Mouse (Mus musculus) heart, adult 2 months (tissue): Measurements from ENCODE around the gene Gm28539.

Source experiments
- CTCF ChIP-seq: fragments of 200-600 bp; IDR thresholded peaks from 2 replicates; pipeline ENCODE4 v1.8.1; 2022; ENCODE audit warnings: antibody characterized with exemption, mild to moderate bottlenecking, moderate library complexity
- POLR2A ChIP-seq: fragments of 200-500 bp; IDR thresholded peaks from 2 replicates; pipeline ENCODE4 v1.6.1; 2011; ENCODE audit warnings: mild to moderate bottlenecking, low read depth, low read length, control low read depth; ENCODE audit not compliant: insufficient read depth

DNA sequence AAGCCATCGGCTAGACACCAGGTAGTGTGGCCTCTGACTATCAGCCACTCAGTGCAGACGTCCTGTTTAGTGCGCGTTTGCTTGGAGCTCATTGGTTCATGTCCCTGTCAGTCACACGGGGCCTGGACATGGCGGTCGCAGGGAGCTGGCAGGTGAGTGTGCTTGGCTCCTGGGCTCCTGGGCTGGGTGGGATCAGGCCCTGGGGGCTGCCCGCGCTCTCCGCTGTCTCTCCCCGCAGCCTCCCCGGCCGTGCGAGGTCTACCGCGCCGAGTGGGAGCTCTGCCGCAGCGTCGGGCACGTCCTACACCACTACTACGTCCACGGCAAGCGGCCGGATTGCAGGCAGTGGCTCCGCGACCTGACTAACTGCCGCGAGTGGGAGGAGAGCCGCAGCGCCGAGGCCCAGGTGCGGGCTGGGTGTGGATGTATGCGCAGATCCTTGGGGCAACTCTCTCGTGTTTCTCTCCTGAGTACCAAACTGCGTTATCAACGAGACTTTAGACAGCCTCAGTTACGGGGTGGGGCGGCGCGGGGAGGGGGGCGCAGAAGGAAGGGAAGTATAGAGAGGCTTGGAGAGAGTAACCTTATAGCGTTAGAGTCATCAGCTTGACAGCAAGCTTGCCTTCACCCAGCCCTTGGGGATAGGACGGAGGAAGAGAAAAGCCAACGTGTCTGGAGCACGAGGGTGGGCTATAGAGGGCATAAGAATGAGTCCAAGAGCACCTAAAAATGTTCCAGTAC lies at the start of gene Gm28539, which contains the start of gene 2510002D24Rik:
- TF ChIP-seq POLR2A (peak; percentile 92), CTCF (no peak)
